Mouse (Mus musculus) neutrophil, adult 65 days (primary cell): ENCODE measurements around the gene Gmeb2. TPM values are rescaled to one million over a fixed set of nuclear protein-coding genes. Genes with fewer than 3 reads are reported as not detected.

ENCODE experiments used
- total RNA-seq: library from RNA; stranded (reverse); gene quantifications from 2 replicates; pipeline ENCODE4 v1.2.4, GENCODE M21; 2023

The Gmeb2 gene
- 30.6 and 50.4 TPM in 2 replicates for total RNA-seq

GRCm38 (mm10) chr2:181287958-181288350 is at the start of gene Gmeb2:
Gene Gmeb2 (minus strand): TSS chr2:181288035.

GRCm38 (mm10) chr2:181319248-181320102 is 31.6 kb upstream of the Gmeb2 start, which contains the start of gene Rtel1:
Gene Rtel1 (plus strand): TSS chr2:181319739.

GRCm38 (mm10) chr2:181314080-181314810 is 26.4 kb upstream of the Gmeb2 start, which contains the start of gene Stmn3:
Gene Stmn3 (minus strand): TSS chr2:181314500.

GRCm38 (mm10) chr2:181241602-181242313 is 46.1 kb downstream of the Gmeb2 start, which contains the start of gene Helz2:
Gene Helz2 (minus strand): TSS chr2:181242027.

GRCm38 (mm10) chr2:181219538-181220216 is 68.2 kb downstream of the Gmeb2 start, which contains the start of gene Fndc11:
Gene Fndc11 (plus strand): TSS chr2:181220013.

GRCm38 (mm10) chr2:181213021-181213445 is 74.8 kb downstream of the Gmeb2 start, which contains the start of gene Srms:
Gene Srms (minus strand): TSS chr2:181213185.

GRCm38 (mm10) chr2:181202422-181202821 is 85.4 kb downstream of the Gmeb2 start, which contains the start of gene Ptk6:
Gene Ptk6 (minus strand): TSS chr2:181202789.

Other genes starting within 250 kb of the Gmeb2 start
- not detected in 2 replicates for gene Chrna4, start 244.5 kb downstream of the Gmeb2 start, total RNA-seq
- gene Kcnq2, start 152.7 kb downstream of the Gmeb2 start, total RNA-seq = not detected in 2 replicates
- not detected in 2 replicates for gene Eef1a2, start 131.0 kb downstream of the Gmeb2 start, total RNA-seq
- gene Ppdpf, start 100.8 kb downstream of the Gmeb2 start, total RNA-seq = 13.1 and 14.7 TPM in 2 replicates
- not detected in 2 replicates for gene Ptk6, start 85.2 kb downstream of the Gmeb2 start, total RNA-seq
- not detected in 2 replicates for gene Srms, start 74.8 kb downstream of the Gmeb2 start, total RNA-seq
- gene Fndc11, start 68.0 kb downstream of the Gmeb2 start, total RNA-seq = not detected in 2 replicates
- gene Helz2, start 46.0 kb downstream of the Gmeb2 start, total RNA-seq = 73.0 and 86.4 TPM in 2 replicates
- not detected in 2 replicates for gene Stmn3, start 26.5 kb upstream of the Gmeb2 start, total RNA-seq
- 29.6 and 34.9 TPM in 2 replicates for gene Rtel1, start 31.7 kb upstream of the Gmeb2 start, total RNA-seq
- gene Zgpat, start 76.9 kb upstream of the Gmeb2 start, total RNA-seq = 25.9 and 36.3 TPM in 2 replicates
- 35.7 and 48.5 TPM in 2 replicates for gene Arfrp1, start 77.4 kb upstream of the Gmeb2 start, total RNA-seq
- 29.8 and 32.7 TPM in 2 replicates for gene Lime1, start 92.0 kb upstream of the Gmeb2 start, total RNA-seq
- gene Zbtb46, start 171.4 kb upstream of the Gmeb2 start, total RNA-seq = 0.22 and 0.48 TPM in 2 replicates
- not detected in 2 replicates for gene Abhd16b, start 205.2 kb upstream of the Gmeb2 start, total RNA-seq
- 64.4 and 94.3 TPM in 2 replicates for gene Tpd52l2, start 209.1 kb upstream of the Gmeb2 start, total RNA-seq
- gene Dnajc5, start 232.4 kb upstream of the Gmeb2 start, total RNA-seq = 132 and 159 TPM in 2 replicates